Mouse (Mus musculus): Measurements from ENCODE around the gene Yod1.

- TF ChIP-seq CTCF (IDR thresholded peaks at IDR 0.05; ENCODE audit: low read depth), result no peak
- no peak for TF ChIP-seq EP300 (IDR thresholded peaks at IDR 0.05; ENCODE audit: low read depth)
Observed at GRCm38 (mm10) chr1:130698601-130699000, 18.5 kb upstream of the Yod1 start.
